Mouse (Mus musculus) limb, embryonic 14.5 days (tissue): ENCODE results near the gene Pdpk1. TPM values are rescaled to one million over a fixed set of nuclear protein-coding genes. Genes with fewer than 3 reads are reported as not detected.

ENCODE experiments used
- ATAC-seq: fragments of 200-750 bp; cut with Nextera tagmentation; 2 replicates; pipeline ENCODE4 v1.8.0; 2017; ENCODE audit warnings: low read depth, moderate number of reproducible peaks, moderate TSS enrichment; ENCODE audit not compliant: low FRiP score
- DNase-seq: peaks from one replicate; pipeline ENCODE4 v3.0.0-alpha.2; 2015; ENCODE audit warnings: low spot score
- H3K27ac ChIP-seq: fragments of 300-500 bp; sonication (generic); replicated peaks from 2 replicates; pipeline ENCODE4 v1.5.1; 2014; ENCODE audit warnings: low read depth, mild to moderate bottlenecking, low read length, moderate library complexity, mixed read lengths
- H3K27me3 ChIP-seq: fragments of 300-500 bp; sonication (generic); 2 replicates; pipeline ENCODE4 v1.6.1; 2014; ENCODE audit warnings: low read length, mixed read lengths; ENCODE audit not compliant: control insufficient read depth, insufficient read depth
- H3K36me3 ChIP-seq: fragments of 300-500 bp; sonication (generic); 2 replicates; pipeline ENCODE4 v1.6.1; 2014; ENCODE audit warnings: mild to moderate bottlenecking, low read length, moderate library complexity, mixed read lengths; ENCODE audit not compliant: control insufficient read depth, insufficient read depth
- H3K4me1 ChIP-seq: fragments of 300-500 bp; sonication (generic); 2 replicates; pipeline ENCODE4 v1.6.1; 2014; ENCODE audit warnings: antibody characterized with exemption, low read length, mixed read lengths; ENCODE audit not compliant: control insufficient read depth, insufficient read depth
- H3K4me2 ChIP-seq: fragments of 300-500 bp; sonication (generic); replicated peaks from 2 replicates; pipeline ENCODE4 v1.6.1; 2014; ENCODE audit warnings: low read depth, mild to moderate bottlenecking, low read length, moderate library complexity; ENCODE audit not compliant: severe bottlenecking
- H3K4me3 ChIP-seq: fragments of 300-500 bp; sonication (generic); replicated peaks from 2 replicates; pipeline ENCODE4 v1.5.1; 2014; ENCODE audit warnings: low read length
- H3K9ac ChIP-seq: fragments of 300-500 bp; sonication (generic); 2 replicates; pipeline ENCODE4 v1.6.1; 2014; ENCODE audit warnings: mild to moderate bottlenecking, low read depth, low read length, moderate library complexity; ENCODE audit not compliant: severe bottlenecking
- H3K9me3 ChIP-seq: fragments of 300-500 bp; sonication (generic); 2 replicates; pipeline ENCODE4 v1.6.1; 2016; ENCODE audit warnings: low read length; ENCODE audit not compliant: control insufficient read depth
- POLR2A ChIP-seq: fragments of 200-500 bp; IDR thresholded peaks from 2 replicates; pipeline ENCODE4 v1.8.0; 2012; ENCODE audit warnings: inconsistent platforms, mild to moderate bottlenecking, moderate library complexity, borderline replicate concordance; ENCODE audit not compliant: insufficient read depth, insufficient read length; ENCODE audit errors: extremely low read depth
- whole genome bisulfite sequencing: fragments of 180-500 bp; shearing (Covaris S2); extraction: QIAGEN DNeasy Blood & Tissue Kit; methylation state at CpG from one replicate; pipeline ENCODE4 v1.1.7; 2014; 5-methylcytosine and 5-hydroxymethylcytosine counted together
- polyA plus RNA-seq, 2 experiments: library from polyadenylated mRNA; depleted of rRNA in 1 of 2; stranded (reverse) in 1 of 2; unstranded in 1 of 2; fragments of >200 nt; fragmentation: Nextera tagmentation in 1 of 2; extraction: Ambion mirVana in 1 of 2; gene quantifications; 2 replicates each; pipeline versions ENCODE4 v1.2.1 to v1.2.3; 2012 to 2014

Pdpk1 gene
- polyA plus RNA-seq, 2 experiments, result 18.7 to 36.7 TPM

- no peak overlapping the region for H3K9ac ChIP-seq
- H3K4me1 ChIP-seq, result no peaks in the 10 kb centered on the region
- H3K9me3 ChIP-seq, result no peaks in the 10 kb centered on the region
- no peak overlapping the region for H3K4me2 ChIP-seq
- no peak overlapping the region for H3K27ac ChIP-seq
- WGBS, result 91% methylated on average over 14 of the region's 14 CpGs
- H3K36me3 ChIP-seq, result peaks cover 86% of the 10 kb centered on the region
- H3K4me3 ChIP-seq, result no peak overlapping the region
- no peak for DNase-seq
- no peak for ATAC-seq
- no peak for TF ChIP-seq POLR2A
- H3K27me3 ChIP-seq, result no peaks in the 10 kb centered on the region
Measured at GRCm38 (mm10) chr17:24056636-24057625, 93.8 kb downstream of the Pdpk1 start.

GRCm38 (mm10) chr17:24049008-24049407 is 101.7 kb downstream of the Pdpk1 start:
- Histone ChIP-seq H3K9ac (no peak overlapping the region), H3K27ac (no peak overlapping the region), H3K36me3 (peaks cover 60% of the 10 kb centered on the region), H3K9me3 (no peaks in the 10 kb centered on the region), H3K4me3 (no peak overlapping the region), H3K4me2 (no peak overlapping the region), H3K4me1 (no peaks in the 10 kb centered on the region), H3K27me3 (no peaks in the 10 kb centered on the region)
- ATAC-seq, result no peak
- DNase-seq, result no peak
- WGBS, result 89% methylated on average over 8 of the region's 8 CpGs
- no peak for TF ChIP-seq POLR2A

GRCm38 (mm10) chr17:24048053-24048452 is 102.7 kb downstream of the Pdpk1 start:
- peaks cover 51% of the 10 kb centered on the region for H3K36me3 ChIP-seq
- ATAC-seq (no peak), DNase-seq (no peak)
- H3K4me3 ChIP-seq, result no peak overlapping the region
- no peaks in the 10 kb centered on the region for H3K27me3 ChIP-seq
- WGBS, result 83% methylated on average over 5 of the region's 5 CpGs
- H3K27ac ChIP-seq, result no peak overlapping the region
- no peaks in the 10 kb centered on the region for H3K4me1 ChIP-seq
- TF ChIP-seq POLR2A, result no peak
- H3K9ac ChIP-seq, result no peak overlapping the region
- no peaks in the 10 kb centered on the region for H3K9me3 ChIP-seq
- no peak overlapping the region for H3K4me2 ChIP-seq

- TF ChIP-seq POLR2A, result no peak
- Histone ChIP-seq H3K9ac (no peak overlapping the region), H3K4me2 (no peak overlapping the region), H3K4me1 (no peaks in the 10 kb centered on the region), H3K27me3 (no peaks in the 10 kb centered on the region), H3K9me3 (no peaks in the 10 kb centered on the region), H3K4me3 (no peak overlapping the region), H3K27ac (no peak overlapping the region), H3K36me3 (peaks cover 32% of the 10 kb centered on the region)
- DNase-seq (no peak), ATAC-seq (no peak)
- WGBS, result 44% methylated on average over 5 of the region's 5 CpGs
Measured at GRCm38 (mm10) chr17:24046026-24046425, 104.7 kb downstream of the Pdpk1 start.

GRCm38 (mm10) chr17:24045608-24046007 is 105.1 kb downstream of the Pdpk1 start:
- no peaks in the 10 kb centered on the region for H3K27me3 ChIP-seq
- no peak overlapping the region for H3K27ac ChIP-seq
- H3K4me2 ChIP-seq, result no peak overlapping the region
- WGBS, result 83% methylated on average over 10 of the region's 10 CpGs
- ATAC-seq (no peak), DNase-seq (no peak)
- H3K4me1 ChIP-seq, result no peaks in the 10 kb centered on the region
- no peak overlapping the region for H3K9ac ChIP-seq
- H3K9me3 ChIP-seq, result no peaks in the 10 kb centered on the region
- peaks cover 28% of the 10 kb centered on the region for H3K36me3 ChIP-seq
- H3K4me3 ChIP-seq, result no peak overlapping the region
- TF ChIP-seq POLR2A, result no peak
